Mouse (Mus musculus) forebrain, embryonic 12.5 days (tissue): ENCODE results near the gene Wdr61. TPM values are rescaled to one million over a fixed set of nuclear protein-coding genes. Genes with fewer than 3 reads are reported as not detected.
A peak's percentile ranks its signal among the peaks of the same experiment; 100 is the strongest.
"Not testable (repeated sequence)": the region's sequence is repeated elsewhere in the genome, so short reads cannot be mapped to it uniquely, and the experiment has no call there.

Experiments
- ATAC-seq: fragments of 200-750 bp; cut with Nextera tagmentation; 2 replicates; pipeline ENCODE4 v1.8.0; 2017; ENCODE audit warnings: moderate TSS enrichment; ENCODE audit not compliant: low FRiP score
- H3K27ac ChIP-seq: fragments of 300-500 bp; sonication (generic); 2 replicates; pipeline ENCODE4 v1.5.1; 2016; ENCODE audit warnings: mild to moderate bottlenecking
- H3K27me3 ChIP-seq: fragments of 300-500 bp; sonication (generic); 2 replicates; pipeline ENCODE4 v1.6.1; 2016; ENCODE audit warnings: mild to moderate bottlenecking
- H3K36me3 ChIP-seq: fragments of 300-500 bp; sonication (generic); replicated peaks from 2 replicates; pipeline ENCODE4 v1.6.1; 2016; ENCODE audit warnings: mild to moderate bottlenecking
- H3K4me1 ChIP-seq: fragments of 300-500 bp; sonication (generic); 2 replicates; pipeline ENCODE4 v1.6.1; 2016
- H3K4me2 ChIP-seq: fragments of 300-500 bp; sonication (generic); 2 replicates; pipeline ENCODE4 v1.6.1; 2016; ENCODE audit warnings: mild to moderate bottlenecking, moderate library complexity
- H3K4me3 ChIP-seq: fragments of 300-500 bp; sonication (generic); replicated peaks from 2 replicates; pipeline ENCODE4 v1.5.1; 2016; ENCODE audit warnings: mild to moderate bottlenecking
- H3K9ac ChIP-seq: fragments of 300-500 bp; sonication (generic); 2 replicates; pipeline ENCODE4 v1.6.1; 2016; ENCODE audit warnings: mild to moderate bottlenecking
- H3K9me3 ChIP-seq: fragments of 300-500 bp; sonication (generic); 2 replicates; pipeline ENCODE4 v1.6.1; 2016
- WGBS: fragments of 180-500 bp; shearing (Covaris S2); methylation state at CpG from one replicate; pipeline ENCODE4 v1.1.7; 2016; 5-methylcytosine and 5-hydroxymethylcytosine counted together
- polyA plus RNA-seq: library from polyadenylated mRNA; unstranded; fragments of >200 nt; fragmentation: Nextera tagmentation; extraction: Ambion mirVana; gene quantifications from 2 replicates; pipeline ENCODE4 v1.2.1, GENCODE M21; 2016

Gene Wdr61
- polyA plus RNA-seq, 1 experiment from 2014 or later, result 140 TPM

DNA sequence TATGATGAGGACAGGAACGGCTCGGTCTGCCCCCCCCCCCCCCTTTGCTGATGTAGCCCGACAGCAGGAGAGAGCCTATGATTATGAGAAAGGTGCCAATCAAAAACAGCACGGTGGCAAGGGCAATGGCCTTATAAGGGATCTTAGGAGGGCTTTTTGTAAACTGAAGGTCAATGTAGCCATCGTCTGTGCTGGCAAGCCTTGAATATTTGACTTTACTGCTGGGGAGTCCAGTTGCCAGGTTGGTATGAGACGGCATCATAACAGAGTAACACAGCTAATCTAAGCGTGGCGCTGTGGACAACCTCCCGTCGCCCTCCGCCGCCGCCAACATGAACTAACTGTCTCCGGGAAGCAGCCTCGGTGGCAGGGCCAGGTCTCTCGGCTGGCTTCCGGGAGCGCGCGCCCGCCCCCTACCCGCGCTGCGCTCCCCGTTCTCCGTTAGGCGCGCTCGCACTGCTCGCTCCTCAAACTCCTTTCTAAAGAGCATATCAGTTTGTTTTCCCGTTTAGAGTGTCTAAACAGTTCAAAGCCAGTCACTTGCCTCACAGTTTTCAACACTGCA, 43.0 kb downstream of the Wdr61 start:
- Histone ChIP-seq H3K4me2 (peak overlapping the region; percentile 50), H3K4me3 (peak overlapping the region; percentile 25), H3K27me3 (peaks cover 28% of the 10 kb centered on the region)
- 4% methylated on average over 31 of the region's 31 CpGs for WGBS
- H3K4me1 ChIP-seq, H3K36me3 ChIP-seq, H3K9ac ChIP-seq, H3K9me3 ChIP-seq, H3K27ac ChIP-seq: not testable (repeated sequence)
- ATAC-seq, result peak; percentile 11; the same call in 1 of the 2 replicates

DNA sequence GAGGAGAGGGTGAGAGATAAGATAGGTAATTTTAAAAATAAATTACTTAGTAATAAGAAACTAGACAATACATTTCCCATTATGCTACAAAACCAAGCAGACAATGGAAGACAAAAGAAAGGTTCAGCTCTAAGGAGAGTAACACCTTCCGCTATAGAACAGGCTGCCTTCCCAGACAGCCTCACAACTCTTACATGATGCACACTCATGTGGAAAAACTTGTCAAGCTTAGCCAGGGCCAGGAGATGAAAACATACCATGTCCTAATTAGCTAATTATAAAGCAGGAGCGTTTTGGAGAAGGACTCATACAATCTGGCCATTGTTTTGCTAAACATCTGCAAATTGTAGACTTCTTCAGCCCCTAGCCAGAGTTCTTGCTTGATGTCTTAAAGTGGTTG, 43.6 kb downstream of the Wdr61 start:
- not testable (repeated sequence) for H3K36me3 ChIP-seq, H3K27ac ChIP-seq, H3K9ac ChIP-seq, H3K4me1 ChIP-seq, H3K4me3 ChIP-seq, H3K4me2 ChIP-seq, ATAC-seq, H3K9me3 ChIP-seq
- 26% methylated on average over 2 of the region's 2 CpGs for WGBS
- peaks cover 23% of the 10 kb centered on the region for H3K27me3 ChIP-seq

DNA sequence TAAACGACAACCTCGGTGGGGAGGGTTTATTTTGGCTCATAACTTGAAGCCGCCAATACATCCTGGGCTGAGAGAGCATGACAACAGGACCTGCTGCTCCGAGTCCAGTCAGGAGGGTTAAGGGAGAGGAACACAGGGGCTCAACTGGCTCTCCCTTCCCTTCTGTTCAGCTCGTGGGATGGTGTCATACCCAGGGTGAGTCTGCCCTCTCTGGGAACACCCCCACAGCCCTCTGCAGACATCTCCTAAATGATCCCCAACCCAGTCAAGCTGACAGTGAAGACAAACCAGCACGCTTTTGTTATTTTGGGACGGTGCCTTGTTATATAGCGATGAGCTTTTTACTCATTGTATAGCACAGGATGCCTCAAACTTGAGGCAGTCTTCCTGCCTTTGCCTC, 44.9 kb downstream of the Wdr61 start:
- Histone ChIP-seq H3K27ac (no peak overlapping the region), H3K4me3 (no peak overlapping the region), H3K9me3 (no peaks in the 10 kb centered on the region), H3K4me2 (no peak overlapping the region), H3K9ac (no peak overlapping the region), H3K27me3 (peaks cover 15% of the 10 kb centered on the region), H3K4me1 (peaks cover 5% of the 10 kb centered on the region), H3K36me3 (no peaks in the 10 kb centered on the region)
- no peak for ATAC-seq
- 84% methylated on average over 8 of the region's 8 CpGs for WGBS

DNA sequence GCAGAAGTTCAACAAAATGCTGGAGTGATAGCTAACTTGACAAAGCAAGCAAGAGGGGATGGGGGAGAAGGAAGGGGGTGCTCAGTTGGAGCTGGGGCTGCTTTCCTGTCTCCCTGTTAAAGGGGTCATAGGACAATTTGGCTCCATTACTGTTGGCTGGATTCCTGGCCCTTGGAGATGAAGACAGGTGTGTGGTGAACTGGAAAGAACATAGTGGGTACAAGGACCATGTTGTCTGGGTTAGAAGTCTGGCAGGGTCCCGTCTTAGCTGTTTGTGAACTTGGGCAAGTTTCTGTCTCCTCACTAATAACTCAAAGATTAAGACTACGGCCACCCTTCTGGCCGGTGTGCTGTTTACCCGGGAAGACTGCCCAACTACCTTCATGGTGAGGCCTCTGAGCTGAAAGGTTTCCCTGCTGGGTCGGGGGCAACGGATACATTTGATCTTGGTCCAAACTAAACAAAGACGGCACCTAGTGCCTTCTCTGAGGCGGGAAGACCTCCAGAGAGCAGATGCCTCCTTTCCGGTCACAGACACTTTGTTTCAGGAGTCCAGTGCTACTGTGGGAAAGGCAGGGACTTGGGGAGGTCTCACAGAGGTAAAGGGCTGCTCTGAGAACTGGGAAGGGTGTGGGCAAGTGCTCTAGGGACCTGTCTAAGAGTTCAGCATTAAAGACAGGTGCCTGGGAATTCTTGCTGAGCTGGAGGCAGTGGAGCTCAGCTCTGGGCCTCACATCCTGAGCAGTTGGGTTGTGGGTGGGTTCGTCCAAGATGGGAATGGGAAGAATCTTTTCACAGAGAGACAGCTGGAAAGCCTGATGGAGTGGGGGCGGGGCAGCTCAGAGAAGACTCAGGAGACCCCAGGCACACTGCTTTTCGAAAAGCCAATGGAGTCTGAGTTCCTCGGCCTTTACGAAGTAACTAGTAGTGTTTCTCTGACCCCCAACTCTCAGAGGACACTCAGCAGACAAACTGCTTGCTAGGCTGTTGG, 46.8 kb downstream of the Wdr61 start:
- no peak overlapping the region for H3K4me3 ChIP-seq
- whole genome bisulfite sequencing, result 77% methylated on average over 14 of the region's 14 CpGs

DNA sequence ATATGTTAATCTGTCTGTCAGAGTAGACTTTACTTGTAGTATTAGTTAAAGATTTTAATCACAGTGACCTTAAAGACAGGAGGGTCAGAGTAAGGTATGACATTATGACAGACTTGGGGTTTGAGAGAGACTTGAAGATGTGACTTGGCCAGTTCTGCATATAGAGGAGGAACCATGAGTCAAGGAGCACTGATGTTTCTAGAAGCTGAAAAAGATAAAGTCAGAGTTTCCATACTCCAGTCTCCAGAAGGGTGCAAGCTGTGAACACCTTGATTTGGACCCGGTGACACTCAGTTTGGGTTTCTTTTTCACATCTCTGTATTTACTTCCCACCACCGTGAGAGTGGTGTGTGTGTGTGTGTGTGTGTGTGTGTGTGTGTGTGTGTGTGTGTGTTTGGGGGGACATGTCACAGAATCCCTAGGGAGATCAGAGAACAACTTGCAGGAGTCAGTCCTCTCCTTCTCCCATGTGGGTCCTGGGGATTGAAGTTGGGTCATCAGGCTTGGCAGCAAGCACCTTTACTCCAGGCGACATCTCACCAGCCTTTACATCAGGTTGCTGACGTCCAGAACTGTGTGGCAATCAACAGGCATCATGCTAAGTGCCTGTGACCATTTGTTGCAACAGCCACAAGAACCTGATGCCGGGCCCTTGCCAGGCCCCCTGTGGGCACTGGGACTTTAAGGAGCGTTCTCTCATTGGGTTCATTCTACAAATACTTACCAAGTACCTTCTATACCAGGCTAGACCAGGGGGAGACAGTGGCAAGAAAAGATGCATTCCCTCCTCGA, 50.3 kb downstream of the Wdr61 start:
- Histone ChIP-seq H3K9me3 (no peaks in the 10 kb centered on the region), H3K4me1 (no peaks in the 10 kb centered on the region; the same call in 1 of the 2 replicates), H3K27ac (no peak overlapping the region), H3K4me2 (no peak overlapping the region), H3K4me3 (no peak overlapping the region), H3K36me3 (no peaks in the 10 kb centered on the region), H3K9ac (no peak overlapping the region), H3K27me3 (0 out of 2 replicates have a peak, but pooled peaks cover 5% of the 10 kb centered on the region)
- WGBS, result 76% methylated on average over 7 of the region's 7 CpGs
- ATAC-seq, result no peak

More for the DNA sequence above, 46.8 kb downstream of the Wdr61 start:
- H3K9ac ChIP-seq, result no peak overlapping the region
- peaks cover 5% of the 10 kb centered on the region for H3K4me1 ChIP-seq
- H3K27me3 ChIP-seq, result peaks cover 9% of the 10 kb centered on the region; the same call in 1 of the 2 replicates
- ATAC-seq, result no peak
- no peak overlapping the region for H3K27ac ChIP-seq
- H3K4me2 ChIP-seq, result no peak overlapping the region
- H3K9me3 ChIP-seq, result no peaks in the 10 kb centered on the region
- no peaks in the 10 kb centered on the region for H3K36me3 ChIP-seq

DNA sequence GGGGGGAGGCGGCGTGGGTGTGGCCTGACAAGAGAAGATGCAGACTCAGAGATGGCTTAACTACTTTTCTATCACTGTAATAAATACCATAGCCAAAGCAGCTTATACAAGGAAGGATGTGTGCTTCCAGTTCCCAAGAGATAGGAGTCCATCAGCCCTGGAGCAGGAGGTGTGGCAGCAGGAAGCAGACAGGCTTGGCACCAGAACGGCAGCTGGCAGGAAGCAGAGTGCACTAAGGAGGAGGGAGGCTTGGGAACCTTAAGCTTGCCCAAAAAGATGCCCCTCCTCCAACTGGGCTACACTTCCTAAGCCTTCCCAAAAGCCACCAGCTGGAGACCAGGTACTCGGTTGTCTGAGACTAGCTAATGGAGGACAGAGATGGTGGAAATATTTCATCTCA, 51.5 kb downstream of the Wdr61 start:
- Histone ChIP-seq H3K27me3 (0 out of 2 replicates have a peak, but pooled peaks cover 5% of the 10 kb centered on the region), H3K9ac (no peak overlapping the region), H3K4me1 (no peaks in the 10 kb centered on the region), H3K27ac (no peak overlapping the region), H3K4me2 (no peak overlapping the region), H3K36me3 (no peaks in the 10 kb centered on the region), H3K9me3 (no peaks in the 10 kb centered on the region), H3K4me3 (no peak overlapping the region)
- no peak for ATAC-seq
- WGBS, result 89% methylated on average over 4 of the region's 4 CpGs

DNA sequence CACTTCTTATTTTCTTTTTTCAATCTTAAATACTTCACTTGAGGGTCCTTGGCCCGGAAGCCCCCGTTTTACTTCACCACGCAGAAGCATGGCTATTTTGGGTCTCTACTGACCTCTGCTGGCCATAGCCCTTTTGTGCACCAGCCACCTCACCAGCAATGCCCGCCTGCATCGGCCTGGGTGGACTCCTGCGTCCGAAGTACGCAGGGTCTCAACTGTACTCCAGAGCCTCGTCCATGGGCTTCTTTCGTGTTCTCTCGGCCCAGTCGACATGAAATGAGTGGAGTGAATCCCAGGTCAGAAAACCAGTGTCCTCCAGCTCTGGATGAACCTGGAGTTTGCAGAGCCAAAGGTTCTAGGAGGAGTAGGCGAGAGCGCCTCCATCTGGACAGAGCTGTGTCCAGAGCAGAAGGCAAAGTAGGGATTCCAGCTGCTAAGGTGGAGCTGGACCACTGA, 57.8 kb downstream of the Wdr61 start:
- Histone ChIP-seq H3K4me1 (no peaks in the 10 kb centered on the region), H3K4me3 (peak overlapping the region; percentile 21), H3K27me3 (peaks cover 7% of the 10 kb centered on the region; the same call in 1 of the 2 replicates), H3K4me2 (peak overlapping the region; percentile 52), H3K36me3 (no peaks in the 10 kb centered on the region), H3K9ac (peak overlapping the region; percentile 47; the same call in 1 of the 2 replicates), H3K9me3 (no peaks in the 10 kb centered on the region), H3K27ac (no peak overlapping the region)
- peak; percentile 81 for ATAC-seq
- under 1% methylated on average over 14 of the region's 14 CpGs for WGBS

DNA sequence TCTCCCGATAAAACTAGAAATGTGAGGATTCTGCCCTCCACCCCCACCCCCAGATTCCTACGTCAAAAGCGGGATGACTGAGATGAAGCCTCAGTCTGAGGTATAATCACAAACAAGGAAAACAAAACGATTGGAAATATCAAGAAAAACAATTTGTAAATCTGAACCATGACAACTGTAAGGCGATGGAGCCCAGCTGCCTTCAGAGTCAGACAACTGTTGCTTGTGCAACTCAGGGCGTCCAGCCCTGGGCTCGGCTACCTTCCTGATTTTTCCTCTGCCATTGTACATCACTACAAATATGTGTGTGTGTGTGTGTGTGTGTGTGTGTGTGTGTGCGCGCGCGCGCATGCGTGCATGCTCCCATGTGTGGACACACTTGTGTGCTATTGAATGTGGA, 60.4 kb downstream of the Wdr61 start:
- H3K4me2 ChIP-seq, result no peak overlapping the region
- WGBS, result 90% methylated on average over 13 of the region's 13 CpGs

DNA sequence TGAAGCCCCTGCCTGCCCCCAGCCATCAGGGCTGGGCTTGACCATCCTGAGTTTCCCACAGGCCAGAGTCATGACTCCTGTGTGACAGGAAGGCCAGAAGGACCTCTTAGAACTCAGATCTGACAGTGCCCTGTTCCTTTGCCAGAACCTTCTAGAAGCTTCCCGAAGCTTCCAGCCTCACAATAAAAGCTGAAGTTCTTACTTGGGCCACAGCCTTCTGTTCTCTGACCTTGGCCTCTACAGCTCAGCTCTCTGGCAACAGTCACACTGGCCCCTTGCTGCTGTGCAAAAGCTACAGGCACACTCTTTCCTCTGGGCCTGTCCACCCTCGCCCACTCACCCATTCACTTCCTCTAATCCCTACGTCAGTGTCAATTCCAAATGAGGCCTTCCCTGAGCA, 62.4 kb downstream of the Wdr61 start:
- Histone ChIP-seq H3K27me3 (0 out of 2 replicates have a peak, but pooled peaks cover under 1% of the 10 kb centered on the region), H3K36me3 (no peaks in the 10 kb centered on the region), H3K9me3 (no peaks in the 10 kb centered on the region), H3K4me2 (no peak overlapping the region), H3K27ac (no peak overlapping the region), H3K4me3 (no peak overlapping the region), H3K4me1 (no peaks in the 10 kb centered on the region), H3K9ac (no peak overlapping the region)
- no peak for ATAC-seq
- 81% methylated on average over 3 of the region's 3 CpGs for WGBS

More for the DNA sequence above, 60.4 kb downstream of the Wdr61 start:
- Histone ChIP-seq H3K9ac (no peak overlapping the region), H3K9me3 (no peaks in the 10 kb centered on the region), H3K4me1 (no peaks in the 10 kb centered on the region), H3K4me3 (no peak overlapping the region), H3K36me3 (no peaks in the 10 kb centered on the region), H3K27me3 (peaks cover 7% of the 10 kb centered on the region; the same call in 1 of the 2 replicates), H3K27ac (no peak overlapping the region)
- ATAC-seq, result no peak

DNA sequence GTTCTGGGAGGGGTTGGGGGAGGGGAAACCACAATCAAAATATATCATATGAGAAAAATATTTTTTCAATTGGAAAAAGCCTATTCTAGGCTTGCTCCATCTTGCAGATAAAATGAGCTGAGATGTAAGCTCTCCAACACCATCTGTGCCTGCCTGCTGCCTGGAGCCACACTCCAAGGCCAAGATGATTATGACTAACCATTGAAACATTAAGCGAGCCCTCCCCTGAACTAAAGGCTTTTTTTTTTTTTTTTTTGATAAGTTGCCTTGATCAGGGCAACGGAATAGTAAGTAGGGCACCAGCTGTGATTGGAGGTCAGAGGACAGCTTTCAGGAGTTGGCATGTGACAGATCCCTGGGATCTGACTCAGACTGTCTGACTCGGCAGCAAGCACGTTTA, 65.9 kb downstream of the Wdr61 start:
- Histone ChIP-seq H3K4me3 (no peak overlapping the region), H3K27ac (no peak overlapping the region), H3K4me2 (no peak overlapping the region), H3K36me3 (no peaks in the 10 kb centered on the region), H3K9me3 (0 out of 2 replicates have a peak, but pooled peaks cover 4% of the 10 kb centered on the region), H3K27me3 (no peaks in the 10 kb centered on the region), H3K4me1 (no peaks in the 10 kb centered on the region), H3K9ac (no peak overlapping the region)
- no peak for ATAC-seq
- WGBS, result 70% methylated on average over 4 of the region's 4 CpGs

DNA sequence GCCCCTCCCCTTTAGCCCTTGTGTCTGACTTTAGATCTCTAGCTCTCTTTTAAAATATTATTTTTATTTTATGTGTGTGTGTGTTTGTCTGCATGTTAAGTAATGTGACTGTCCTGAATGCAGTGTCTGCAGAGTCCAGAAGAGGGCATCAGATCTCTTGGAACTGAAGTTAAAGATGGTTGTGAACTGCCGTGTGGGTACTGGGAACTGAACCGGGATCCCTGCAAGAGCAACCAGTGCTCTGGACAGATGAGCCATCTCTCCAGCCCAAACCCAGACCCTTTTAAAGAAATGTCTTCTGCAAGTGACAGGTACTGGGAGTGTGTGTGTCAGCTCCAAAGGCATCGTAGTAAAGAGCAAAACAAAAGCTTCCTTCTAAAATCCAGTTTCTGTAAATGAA, 68.2 kb downstream of the Wdr61 start:
- ATAC-seq, result no peak
- Histone ChIP-seq H3K9ac (no peak overlapping the region), H3K36me3 (no peaks in the 10 kb centered on the region), H3K4me3 (no peak overlapping the region), H3K27ac (no peak overlapping the region), H3K4me1 (peaks cover 15% of the 10 kb centered on the region), H3K27me3 (no peaks in the 10 kb centered on the region), H3K9me3 (0 out of 2 replicates have a peak, but pooled peaks cover 4% of the 10 kb centered on the region), H3K4me2 (no peak overlapping the region)
- WGBS, result 91% methylated on average over 3 of the region's 3 CpGs
